In genomic region chr7:114817291-114817806, GRCm38 (mm10) we compare ENCODE assay signal across 8 mouse cellular contexts.
DNase-seq lines count a peak whose midpoint lies in the region; ATAC-seq and TF ChIP-seq lines count a peak whose summit lies in the region.

No protein-coding gene starts in this region.

- DNase-seq in forebrain, embryonic 14.5 days (ENCODE audit: low spot score) = peak; percentile 94
- DNase-seq in heart, postnatal 25 days (ENCODE audit: low spot score) = peak; percentile 29
- peak; percentile 83 for DNase-seq in layer of hippocampus, adult 11-12 months (ENCODE audit: low spot score)
- DNase-seq in liver, postnatal 0 days = peak; percentile 83
- DNase-seq in testis, postnatal 14 days (ENCODE audit: low spot score) = peak; percentile 66

- no peaks in the 10 kb centered on the region for H3K4me1 ChIP-seq in ES-Bruce4 (ENCODE audit: control insufficient read depth, insufficient read depth, low read length)
- H3K4me1 ChIP-seq in forebrain, embryonic 14.5 days (ENCODE audit: control insufficient read depth, insufficient read depth, low read length) = no peaks in the 10 kb centered on the region
- H3K4me1 ChIP-seq in liver, postnatal 0 days (ENCODE audit: insufficient read depth) = no peaks in the 10 kb centered on the region

- H3K9me3 ChIP-seq in ES-Bruce4 (replicated peaks; ENCODE audit: control insufficient read depth, insufficient read depth, low read length, poor library complexity, severe bottlenecking) = no peaks in the 10 kb centered on the region
- no peaks in the 10 kb centered on the region for H3K9me3 ChIP-seq in forebrain, embryonic 14.5 days (replicated peaks; ENCODE audit: control insufficient read depth, low read length)
- no peaks in the 10 kb centered on the region for H3K9me3 ChIP-seq in liver, postnatal 0 days (ENCODE audit: low read length)

- peak; percentile 92 for TF ChIP-seq CTCF in ES-Bruce4 (IDR thresholded peaks at IDR 0.05; ENCODE audit: low read depth, low read length)
- peak; percentile 95 for TF ChIP-seq CTCF in liver, postnatal 0 days (IDR thresholded peaks at IDR 0.05; ENCODE audit: low read depth)

- no peak for TF ChIP-seq EP300 in ES-Bruce4 (IDR thresholded peaks at IDR 0.05; ENCODE audit: insufficient read depth, low read depth, low read length)
- TF ChIP-seq EP300 in liver, postnatal 0 days (IDR thresholded peaks at IDR 0.05; ENCODE audit: low read depth) = no peak

- 4% methylated on average over 6 of the region's 6 CpGs for WGBS in forebrain, embryonic 14.5 days
- WGBS in liver, postnatal 0 days (ENCODE audit: insufficient replicate concordance) = 15% methylated on average over 6 of the region's 6 CpGs

- H3K36me3 ChIP-seq in ES-Bruce4 (ENCODE audit: control insufficient read depth, insufficient read depth, low read length, poor library complexity, severe bottlenecking) = no peaks in the 10 kb centered on the region
- no peaks in the 10 kb centered on the region for H3K36me3 ChIP-seq in forebrain, embryonic 14.5 days (ENCODE audit: control insufficient read depth, insufficient read depth, low read length)
- 0 out of 2 replicates have a peak, but pooled peaks cover 3% of the 10 kb centered on the region for H3K36me3 ChIP-seq in liver, postnatal 0 days (replicated peaks; ENCODE audit: insufficient read depth, low read length)

- no peaks in the 10 kb centered on the region for H3K27me3 ChIP-seq in ES-Bruce4 (ENCODE audit: control insufficient read depth, insufficient read depth, low read length, poor library complexity, severe bottlenecking)
- H3K27me3 ChIP-seq in forebrain, embryonic 14.5 days (replicated peaks; ENCODE audit: control insufficient read depth, insufficient read depth, low read length) = no peaks in the 10 kb centered on the region
- H3K27me3 ChIP-seq in liver, postnatal 0 days (ENCODE audit: insufficient read depth, low read length) = no peaks in the 10 kb centered on the region

- peak; percentile 80 for ATAC-seq in cerebellum, adult (ENCODE audit: insufficient number of reproducible peaks, low FRiP score, low TSS enrichment)
- peak; percentile 96 for ATAC-seq in forebrain, embryonic 14.5 days
- ATAC-seq in liver, postnatal 0 days = peak; percentile 73
- ATAC-seq in neutrophil, adult 5-6 weeks (ENCODE audit: extremely low read depth, insufficient number of reproducible peaks, low FRiP score, poor library complexity, severe bottlenecking) = peak; percentile 69; the same call in 1 of the 2 replicates

- no peak for TF ChIP-seq POLR2A in ES-Bruce4 (IDR thresholded peaks at IDR 0.05; ENCODE audit: insufficient read depth, low read length)

- peak overlapping the region; percentile 13; the same call in 1 of the 2 replicates for H3K9ac ChIP-seq in ES-Bruce4 (ENCODE audit: low read depth, poor library complexity, severe bottlenecking)
- no peak overlapping the region for H3K9ac ChIP-seq in forebrain, embryonic 14.5 days (ENCODE audit: low read length)
- H3K9ac ChIP-seq in liver, postnatal 0 days (replicated peaks) = no peak overlapping the region

- intact Hi-C loops in heart, postnatal 25 days (cut with DNase I) = loop anchor here (1.0 to 10.0 kb wide), 3 partner anchors 85 to 323 kb away; no protein-coding TSS in a partner anchor

- no peak overlapping the region for H3K4me2 ChIP-seq in forebrain, embryonic 14.5 days (ENCODE audit: low read length)
- H3K4me2 ChIP-seq in liver, postnatal 0 days (ENCODE audit: low read depth, low read length) = no peak overlapping the region

- no peak overlapping the region for H3K4me3 ChIP-seq in ES-Bruce4 (ENCODE audit: low read depth, low read length)
- no peak overlapping the region for H3K4me3 ChIP-seq in forebrain, embryonic 14.5 days (ENCODE audit: low read depth, low read length)
- no peak overlapping the region for H3K4me3 ChIP-seq in liver, postnatal 0 days (ENCODE audit: low read depth, low read length)

- H3K27ac ChIP-seq in ES-Bruce4 (ENCODE audit: insufficient read depth, low read length) = no peak overlapping the region
- no peak overlapping the region for H3K27ac ChIP-seq in forebrain, embryonic 14.5 days (ENCODE audit: low read depth, low read length)
- H3K27ac ChIP-seq in liver, postnatal 0 days (ENCODE audit: low read depth) = no peak overlapping the region

Comparison
In these comparisons a context has a peak if more than half of its experiments do, and no peak if none do; other contexts are left out.
1. DNase-seq: peak in every context shown above with its lines; median percentile 94 in forebrain, embryonic 14.5 days; 83 in layer of hippocampus, adult 11-12 months; 83 in liver, postnatal 0 days; 66 in testis, postnatal 14 days; 29 in heart, postnatal 25 days.